Mouse (Mus musculus): ENCODE data around the gene Sfmbt2.

GRCm38 (mm10) chr2:10541762-10542161, 171.5 kb downstream of the Sfmbt2 start:
- no peak for TF ChIP-seq ZNF384 (IDR thresholded peaks at IDR 0.05; ENCODE audit: low read depth, low read length)
- TF ChIP-seq CHD2 (IDR thresholded peaks at IDR 0.05; ENCODE audit: low read depth, low read length), result no peak
- no peak for TF ChIP-seq ZC3H11A (IDR thresholded peaks at IDR 0.05; ENCODE audit: borderline replicate concordance, low read depth, low read length)
- TF ChIP-seq HCFC1 (IDR thresholded peaks at IDR 0.05; ENCODE audit: borderline replicate concordance, insufficient read depth, low read length), result no peak
- no peak for TF ChIP-seq MAFK (IDR thresholded peaks at IDR 0.05; ENCODE audit: insufficient read depth, low read depth, low read length)

Measured in ES-E14 (cell line).